Mouse (Mus musculus) hindbrain, embryonic 10.5 days (tissue): ENCODE data around the gene Atraid. TPM values are rescaled to one million over a fixed set of nuclear protein-coding genes. Genes with fewer than 3 reads are reported as not detected.

Source experiments
- DNase-seq: peaks from one replicate; pipeline ENCODE4 v3.0.0-alpha.2; 2017; ENCODE audit warnings: low spot score
- H3K27ac ChIP-seq: fragments of 300-500 bp; sonication (generic); 2 replicates; pipeline ENCODE4 v1.5.1; 2016; ENCODE audit warnings: mild to moderate bottlenecking, moderate library complexity
- H3K27me3 ChIP-seq: fragments of 300-500 bp; sonication (generic); 2 replicates; pipeline ENCODE4 v1.6.1; 2016; ENCODE audit warnings: mild to moderate bottlenecking; ENCODE audit not compliant: poor library complexity, insufficient read depth, severe bottlenecking
- H3K36me3 ChIP-seq: fragments of 300-500 bp; sonication (generic); 2 replicates; pipeline ENCODE4 v1.6.1; 2016; ENCODE audit warnings: mild to moderate bottlenecking, moderate library complexity
- H3K4me1 ChIP-seq: fragments of 300-500 bp; sonication (generic); replicated peaks from 2 replicates; pipeline ENCODE4 v1.6.1; 2016; ENCODE audit warnings: mild to moderate bottlenecking
- H3K4me3 ChIP-seq: fragments of 300-500 bp; sonication (generic); 2 replicates; pipeline ENCODE4 v1.5.1; 2016; ENCODE audit warnings: mild to moderate bottlenecking, moderate library complexity
- H3K9me3 ChIP-seq: fragments of 300-500 bp; sonication (generic); 2 replicates; pipeline ENCODE4 v1.6.1; 2016; ENCODE audit warnings: mild to moderate bottlenecking, moderate library complexity
- WGBS: fragments of 180-500 bp; shearing (Covaris S2); methylation state at CpG from one replicate; pipeline ENCODE4 v1.1.7; 2016; 5-methylcytosine and 5-hydroxymethylcytosine counted together
- polyA plus RNA-seq: library from polyadenylated mRNA; unstranded; fragments of >200 nt; fragmentation: Nextera tagmentation; extraction: Ambion mirVana; gene quantifications from 2 replicates; pipeline ENCODE4 v1.2.1, GENCODE M21; 2016

Atraid gene
- polyA plus RNA-seq, 1 experiment from 2014 or later = 110 TPM

- DNase-seq = peak; percentile 32
- Histone ChIP-seq H3K36me3 (no peaks in the 10 kb centered on the region), H3K4me1 (peaks cover 39% of the 10 kb centered on the region), H3K27me3 (peaks cover 100% of the 10 kb centered on the region), H3K27ac (peak overlapping the region; percentile 65), H3K9me3 (no peaks in the 10 kb centered on the region), H3K4me3 (peak overlapping the region; percentile 47)
- WGBS = under 1% methylated on average over 47 of the region's 53 CpGs
These were observed 44.3 kb downstream of the Atraid start for GRCm38 (mm10) chr5:31092231-31092975.

GRCm38 (mm10) chr5:31093151-31094041 is 45.3 kb downstream of the Atraid start:
- peak overlapping the region; percentile 47 for H3K4me3 ChIP-seq
- peak overlapping the region; percentile 65 for H3K27ac ChIP-seq
- H3K27me3 ChIP-seq = peaks cover 100% of the 10 kb centered on the region
- H3K4me1 ChIP-seq = peaks cover 39% of the 10 kb centered on the region
- no peaks in the 10 kb centered on the region for H3K9me3 ChIP-seq
- DNase-seq = peak; percentile 57
- no peaks in the 10 kb centered on the region for H3K36me3 ChIP-seq
- WGBS = under 1% methylated on average over 54 of the region's 54 CpGs

- Histone ChIP-seq H3K4me1 (peaks cover 39% of the 10 kb centered on the region), H3K4me3 (peak overlapping the region; percentile 47), H3K27me3 (peaks cover 96% of the 10 kb centered on the region), H3K27ac (no peak overlapping the region), H3K36me3 (no peaks in the 10 kb centered on the region), H3K9me3 (no peaks in the 10 kb centered on the region)
- WGBS = 2% methylated on average over 29 of the region's 29 CpGs
- peak; percentile 31 for DNase-seq
These were observed 46.1 kb downstream of the Atraid start for GRCm38 (mm10) chr5:31094100-31094798.

- Histone ChIP-seq H3K9me3 (no peaks in the 10 kb centered on the region), H3K27ac (no peak overlapping the region), H3K36me3 (no peaks in the 10 kb centered on the region), H3K4me1 (peaks cover 39% of the 10 kb centered on the region), H3K27me3 (peaks cover 95% of the 10 kb centered on the region), H3K4me3 (peak overlapping the region; percentile 47)
- under 1% methylated on average over 59 of the region's 59 CpGs for WGBS
- peak; percentile 62 for DNase-seq
These were observed 46.9 kb downstream of the Atraid start for GRCm38 (mm10) chr5:31094799-31095691.

- Histone ChIP-seq H3K9me3 (no peaks in the 10 kb centered on the region), H3K4me1 (peaks cover 39% of the 10 kb centered on the region), H3K36me3 (no peaks in the 10 kb centered on the region), H3K27ac (no peak overlapping the region), H3K27me3 (peaks cover 87% of the 10 kb centered on the region), H3K4me3 (peak overlapping the region; percentile 47)
- no peak for DNase-seq
- WGBS = 26% methylated on average over 11 of the region's 11 CpGs
These were observed 47.8 kb downstream of the Atraid start for GRCm38 (mm10) chr5:31095711-31096480.

Other genes with a start within 250 kb of the Atraid start
- 21.1 and 41.8 TPM in 2 replicates for gene Mapre3, start 233.7 kb upstream of the Atraid start, polyA plus RNA-seq
- gene Tmem214, start 180.3 kb upstream of the Atraid start, polyA plus RNA-seq = 64.0 and 67.6 TPM in 2 replicates
- gene Agbl5, start 159.6 kb upstream of the Atraid start, polyA plus RNA-seq = 18.4 and 24.2 TPM in 2 replicates
- gene Ost4, start 140.5 kb upstream of the Atraid start, polyA plus RNA-seq = 405 and 407 TPM in 2 replicates
- 85.1 and 87.4 TPM in 2 replicates for gene Emilin1, start 134.9 kb upstream of the Atraid start, polyA plus RNA-seq
- gene Khk, start 126.9 kb upstream of the Atraid start, polyA plus RNA-seq = 7.2 and 8.0 TPM in 2 replicates
- 3.7 and 6.7 TPM in 2 replicates for gene Cgref1, start 102.7 kb upstream of the Atraid start, polyA plus RNA-seq
- gene Preb, start 88.0 kb upstream of the Atraid start, polyA plus RNA-seq = 147 and 152 TPM in 2 replicates
- gene Tcf23, start 79.7 kb upstream of the Atraid start, polyA plus RNA-seq = not detected in 2 replicates
- 8.1 and 10.1 TPM in 2 replicates for gene Slc5a6, start 612 bp downstream of the Atraid start, polyA plus RNA-seq
- 43.5 and 55.9 TPM in 2 replicates for gene Cad, start 6.5 kb downstream of the Atraid start, polyA plus RNA-seq
- not detected in 2 replicates for gene Dnajc5g, start 58.0 kb downstream of the Atraid start, polyA plus RNA-seq
- 2.1 and 9.3 TPM in 2 replicates for gene Slc30a3, start 59.9 kb downstream of the Atraid start, polyA plus RNA-seq
- gene Trim54, start 68.4 kb downstream of the Atraid start, polyA plus RNA-seq = not detected in 2 replicates
- gene Ucn, start 90.5 kb downstream of the Atraid start, polyA plus RNA-seq = not detected in 2 replicates
- gene Mpv17, start 105.9 kb downstream of the Atraid start, polyA plus RNA-seq = 59.2 and 60.7 TPM in 2 replicates
- 0.80 and 0.89 TPM in 2 replicates for gene Gm29609, start 131.6 kb downstream of the Atraid start, polyA plus RNA-seq
- 105 and 118 TPM in 2 replicates for gene Gtf3c2, start 131.8 kb downstream of the Atraid start, polyA plus RNA-seq
- 128 and 138 TPM in 2 replicates for gene Snx17, start 144.9 kb downstream of the Atraid start, polyA plus RNA-seq
- 85.2 and 99.3 TPM in 2 replicates for gene Eif2b4, start 145.1 kb downstream of the Atraid start, polyA plus RNA-seq
- 12.7 and 15.0 TPM in 2 replicates for gene Zfp513, start 154.0 kb downstream of the Atraid start, polyA plus RNA-seq
- gene Ppm1g, start 172.4 kb downstream of the Atraid start, polyA plus RNA-seq = 172 and 197 TPM in 2 replicates
- 151 and 159 TPM in 2 replicates for gene Nrbp1, start 192.6 kb downstream of the Atraid start, polyA plus RNA-seq
- gene Gm9970, start 192.9 kb downstream of the Atraid start, polyA plus RNA-seq = 0.30 TPM in 1 of 2 replicates, not detected in the other
- gene Krtcap3, start 203.4 kb downstream of the Atraid start, polyA plus RNA-seq = 3.9 and 6.7 TPM in 2 replicates
- gene Ift172, start 242.8 kb downstream of the Atraid start, polyA plus RNA-seq = 35.2 and 39.7 TPM in 2 replicates
- gene Fndc4, start 247.8 kb downstream of the Atraid start, polyA plus RNA-seq = 47.3 and 55.6 TPM in 2 replicates
- 0.14 TPM in 1 of 2 replicates, not detected in the other for gene Gckr, start 249.1 kb downstream of the Atraid start, polyA plus RNA-seq